Mouse (Mus musculus): Measurements from ENCODE around the gene Trak1.

The Trak1 gene

DNA sequence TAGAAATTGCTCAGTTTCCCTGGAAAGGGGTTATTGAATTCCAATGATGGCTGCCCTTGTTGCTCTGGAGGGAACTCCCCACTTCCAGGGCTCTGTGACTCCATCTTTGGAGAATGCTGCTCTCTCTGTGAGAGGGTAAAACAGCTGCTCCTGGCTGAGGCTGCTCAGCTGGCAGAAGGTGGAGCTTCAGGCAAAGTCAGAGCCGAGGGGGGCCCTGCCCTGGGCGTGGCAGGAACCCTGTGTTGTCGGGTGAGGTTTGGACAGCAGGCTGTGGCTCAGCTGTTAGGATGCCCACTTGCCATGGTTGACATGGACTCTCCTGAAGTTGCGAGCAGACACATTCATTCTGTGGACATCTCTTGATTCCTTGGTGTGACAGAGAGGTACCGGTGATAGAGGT is 49.3 kb downstream of the Trak1 start:
- DNase-seq (ENCODE audit: low spot score in 2 of 2) = no peak

- DNase-seq (ENCODE audit: low spot score in 2 of 2) = no peak
Measured at GRCm38 (mm10) chr9:121347981-121348380, 50.7 kb downstream of the Trak1 start.

GRCm38 (mm10) chr9:121348476-121348875 is 51.2 kb downstream of the Trak1 start:
- DNase-seq (ENCODE audit: low spot score in 2 of 2) = no peak

DNA sequence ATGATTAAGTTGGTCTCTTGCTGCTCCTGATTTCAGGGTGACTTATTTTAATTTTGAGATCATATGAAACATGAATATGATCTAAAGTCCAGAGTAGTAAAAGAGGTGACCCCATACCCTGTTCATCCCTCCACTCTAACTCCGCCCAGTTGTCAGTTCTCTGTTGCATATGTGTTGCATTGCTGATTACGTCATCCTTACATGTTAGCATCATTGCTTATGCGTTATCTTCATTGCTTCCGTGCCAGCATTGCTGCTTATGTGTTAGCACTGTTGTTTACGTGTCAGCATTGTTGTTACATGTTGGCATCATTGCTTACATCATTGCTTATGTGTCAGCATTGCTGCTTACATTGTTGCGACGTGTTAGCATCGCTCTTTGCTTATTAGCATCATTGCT is 51.8 kb downstream of the Trak1 start:
- no peak for DNase-seq (ENCODE audit: low spot score in 2 of 2)

GRCm38 (mm10) chr9:121350601-121351000 is 53.3 kb downstream of the Trak1 start:
- DNase-seq (ENCODE audit: low spot score in 2 of 2) = no peak

DNA sequence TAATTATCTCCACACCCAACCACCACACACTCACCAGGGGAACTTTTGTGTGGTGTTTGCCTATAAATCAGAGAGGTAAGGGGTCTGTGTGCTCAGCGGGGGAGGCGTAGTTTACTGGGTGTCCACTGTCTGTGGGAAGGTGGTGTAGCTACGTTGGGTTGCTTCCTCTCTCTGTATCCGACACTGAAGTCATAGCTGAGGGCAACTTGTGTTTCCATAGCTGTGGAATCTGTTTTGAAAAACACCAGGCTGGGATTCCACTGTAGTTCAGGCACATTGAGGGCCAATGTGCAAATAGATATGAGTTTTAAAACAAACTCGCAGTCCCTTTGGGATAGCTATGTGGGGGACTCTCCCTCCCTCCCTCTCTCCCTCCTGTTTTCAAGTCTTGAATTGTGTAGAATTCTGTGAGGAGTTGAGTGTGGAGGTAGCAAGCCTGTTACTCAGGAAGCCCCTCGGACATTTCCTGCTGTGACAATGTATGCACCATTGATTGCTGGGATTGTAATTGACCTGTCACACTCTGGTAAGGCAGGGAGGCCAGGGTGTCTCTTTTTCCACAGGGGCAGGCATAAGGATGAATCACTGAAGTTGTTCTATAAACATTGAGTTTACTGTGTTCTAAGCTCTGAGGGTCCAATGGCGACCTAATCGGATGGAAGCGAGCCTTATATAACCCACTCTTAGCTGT is 54.2 kb downstream of the Trak1 start:
- DNase-seq (ENCODE audit: low spot score in 2 of 2) = no peak

DNA sequence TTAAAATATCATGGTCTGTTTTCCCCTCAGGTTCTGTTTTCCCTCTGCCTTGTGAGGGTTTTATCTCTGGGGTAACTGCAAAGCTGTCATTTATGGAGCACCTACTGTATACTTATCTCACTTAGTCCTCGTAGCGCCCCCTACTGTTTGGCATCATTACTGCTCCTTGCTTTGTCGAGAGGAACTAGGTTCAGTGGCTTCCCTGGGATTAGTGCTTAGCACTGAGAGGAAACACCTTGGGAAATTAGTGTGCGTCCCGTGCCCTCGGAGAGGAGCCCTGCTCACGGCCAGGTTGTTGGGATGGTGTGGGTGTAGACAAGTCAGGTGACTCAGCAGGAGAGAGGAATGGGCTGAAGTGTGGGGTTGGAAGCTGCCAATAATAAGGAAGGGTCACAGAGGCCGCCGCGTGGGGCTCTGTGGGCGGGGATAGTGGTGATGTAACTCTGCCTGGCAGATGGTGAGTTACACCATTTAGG is 54.9 kb downstream of the Trak1 start:
- peak; percentile 31 to 43 for DNase-seq (ENCODE audit: low spot score in 2 of 2)

GRCm38 (mm10) chr9:121352726-121353125 is 55.4 kb downstream of the Trak1 start:
- no peak for DNase-seq (ENCODE audit: low spot score in 2 of 2)

GRCm38 (mm10) chr9:121354792-121355390 is 57.6 kb downstream of the Trak1 start:
- peak; percentile 39 to 62 for DNase-seq (ENCODE audit: low spot score in 2 of 2)

- no peak for DNase-seq (ENCODE audit: low spot score in 2 of 2)
Measured at GRCm38 (mm10) chr9:121355431-121356141, 58.3 kb downstream of the Trak1 start.

DNA sequence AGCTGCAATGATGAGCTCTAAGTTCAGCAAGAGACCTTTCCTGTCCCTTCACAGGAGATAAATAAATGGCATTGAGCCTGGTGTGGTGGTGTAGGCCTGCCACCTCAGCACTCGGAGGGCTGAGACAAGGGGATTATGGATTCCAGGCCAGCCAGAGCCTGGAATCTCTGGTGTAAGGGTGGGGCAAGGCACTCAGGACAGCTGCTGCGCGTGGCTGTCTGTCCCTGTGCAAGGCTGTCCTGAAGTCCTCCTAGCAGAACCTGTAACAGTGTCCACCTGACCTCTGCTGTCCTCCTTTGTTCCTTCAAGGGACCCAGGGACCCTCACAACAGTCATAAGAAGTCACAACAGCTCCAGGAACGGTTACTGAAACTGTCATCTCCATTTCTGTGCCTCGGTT is 59.8 kb downstream of the Trak1 start:
- DNase-seq (ENCODE audit: low spot score in 2 of 2) = no peak

DNA sequence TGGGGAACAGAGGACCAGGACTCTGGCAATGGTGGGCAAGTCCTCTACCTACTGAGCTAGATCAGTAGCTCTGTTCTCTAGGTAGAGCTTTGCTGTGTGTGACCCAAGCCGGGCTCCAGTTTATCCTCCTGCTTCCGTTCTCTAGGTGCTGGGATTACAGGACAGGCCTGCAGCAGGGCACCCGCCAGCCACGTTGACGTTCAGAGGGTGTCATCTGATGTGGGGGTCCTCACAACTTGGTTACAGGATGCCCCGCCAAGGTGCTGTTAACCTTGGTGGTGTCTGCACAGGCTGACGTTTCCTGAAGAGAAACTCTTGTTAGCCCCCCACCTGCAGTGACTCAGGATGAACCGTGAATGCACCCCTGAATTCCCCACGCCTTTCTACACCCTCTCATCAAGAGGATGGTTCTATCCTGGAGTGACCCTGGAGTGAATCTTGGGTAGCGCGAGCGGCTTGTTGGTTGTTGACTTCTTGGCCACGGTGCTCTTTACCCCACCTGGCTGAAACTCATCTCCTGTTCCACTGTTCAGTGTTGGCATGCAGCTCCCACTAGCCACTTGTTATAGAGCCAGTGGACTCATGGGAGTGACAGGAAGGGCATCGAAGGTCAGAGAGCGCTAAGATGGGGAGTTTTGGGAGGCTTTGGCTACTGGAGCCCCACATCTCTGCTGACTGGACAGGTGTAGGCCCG is 60.4 kb downstream of the Trak1 start:
- no peak for DNase-seq (ENCODE audit: low spot score in 2 of 2)

DNA sequence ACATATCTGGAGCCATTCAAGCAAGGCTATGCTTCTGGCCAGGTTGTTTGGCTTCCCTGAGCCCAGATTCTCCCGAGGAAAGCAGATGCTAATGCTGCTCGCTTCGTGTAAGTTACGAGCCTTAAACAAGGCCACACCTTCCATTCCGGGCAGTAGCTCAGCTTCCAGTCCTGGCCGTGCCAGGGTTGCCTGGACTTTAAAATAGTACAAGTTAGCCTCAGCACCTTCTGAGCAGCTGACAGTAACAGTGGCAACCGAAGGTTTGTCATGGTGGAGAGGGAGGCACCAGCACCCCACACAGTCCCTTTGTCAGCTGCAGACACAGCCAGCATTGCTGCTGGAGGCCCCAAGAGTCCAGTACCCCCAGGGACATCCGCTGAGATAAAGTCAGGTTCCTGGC is 61.1 kb downstream of the Trak1 start:
- DNase-seq (ENCODE audit: low spot score in 2 of 2) = no peak

GRCm38 (mm10) chr9:121359266-121359972 is 62.1 kb downstream of the Trak1 start:
- no peak for DNase-seq (ENCODE audit: low spot score in 2 of 2)

DNA sequence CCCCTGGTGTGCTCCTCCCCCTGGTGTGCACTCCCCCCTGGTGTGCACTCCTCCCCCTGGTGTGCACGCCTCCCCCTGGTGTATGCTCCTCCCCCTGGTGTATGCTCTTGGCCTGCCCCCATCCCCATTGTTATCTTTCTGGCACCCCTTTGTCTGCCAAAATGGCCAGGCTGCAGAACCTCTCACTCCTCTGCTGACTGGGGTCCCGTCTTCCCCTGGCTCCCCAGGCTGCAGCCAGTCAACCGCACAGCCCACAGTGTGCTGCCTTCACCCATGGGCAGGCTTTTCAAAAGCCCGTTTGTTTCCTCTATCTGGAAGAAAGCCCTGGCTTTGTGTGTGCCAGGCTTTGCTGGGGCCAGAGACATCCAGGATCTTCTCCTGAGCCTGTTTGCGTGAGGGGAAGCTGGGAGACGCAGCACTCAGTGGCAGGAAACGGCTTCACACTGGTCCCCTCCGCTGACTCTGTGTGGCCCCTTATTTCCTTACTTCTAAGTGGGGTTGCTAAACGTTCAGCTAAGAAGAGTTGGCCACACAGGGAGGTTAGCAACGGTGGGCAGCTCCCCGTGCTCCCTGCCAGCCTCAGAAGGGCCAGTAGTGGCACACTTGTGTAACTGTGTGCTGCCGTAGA is 63.1 kb downstream of the Trak1 start:
- DNase-seq (ENCODE audit: low spot score in 2 of 2) = peak; percentile 46 to 47

- DNase-seq (ENCODE audit: low spot score in 2 of 2) = peak; percentile 58 to 66
Measured at GRCm38 (mm10) chr9:121361010-121361409, 63.7 kb downstream of the Trak1 start.

- DNase-seq (ENCODE audit: low spot score in 2 of 2) = no peak
Measured at GRCm38 (mm10) chr9:121363932-121364331, 66.6 kb downstream of the Trak1 start.

DNA sequence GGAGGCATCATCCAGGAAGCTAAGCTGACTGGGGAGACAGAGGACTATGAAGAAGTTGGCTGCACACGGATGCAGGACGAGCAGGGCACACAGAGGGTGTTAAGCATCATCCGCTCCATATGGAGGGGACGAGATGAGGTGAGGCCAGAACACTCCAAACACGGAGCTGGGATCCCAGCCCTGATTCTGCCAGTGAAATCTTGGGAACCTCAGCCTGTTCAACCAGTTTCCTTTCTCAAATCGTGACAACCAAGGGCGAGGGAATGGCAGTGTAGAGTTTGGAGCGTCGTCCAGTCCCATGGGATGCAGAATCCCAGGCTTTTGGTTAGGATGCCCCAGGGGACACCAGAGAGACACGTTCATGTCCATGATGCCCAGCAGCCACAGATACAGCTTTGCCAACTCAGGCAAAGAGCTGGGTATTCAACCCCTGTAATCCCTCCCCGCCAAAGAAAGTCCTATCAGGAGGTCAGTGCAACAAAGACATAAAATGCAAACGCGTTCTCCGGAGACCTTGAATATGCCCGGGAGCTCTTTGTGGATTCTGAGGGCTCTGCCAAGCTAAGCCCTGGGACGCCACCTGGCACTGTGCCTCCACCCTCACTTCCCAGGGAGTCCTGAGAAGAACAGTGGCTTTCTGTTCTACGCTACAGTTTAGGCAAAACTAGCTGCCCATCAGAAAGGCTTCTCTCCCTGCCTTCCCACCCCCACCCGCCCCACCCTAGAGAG is 69.0 kb downstream of the Trak1 start:
- DNase-seq (ENCODE audit: low spot score in 2 of 2) = no peak

DNA sequence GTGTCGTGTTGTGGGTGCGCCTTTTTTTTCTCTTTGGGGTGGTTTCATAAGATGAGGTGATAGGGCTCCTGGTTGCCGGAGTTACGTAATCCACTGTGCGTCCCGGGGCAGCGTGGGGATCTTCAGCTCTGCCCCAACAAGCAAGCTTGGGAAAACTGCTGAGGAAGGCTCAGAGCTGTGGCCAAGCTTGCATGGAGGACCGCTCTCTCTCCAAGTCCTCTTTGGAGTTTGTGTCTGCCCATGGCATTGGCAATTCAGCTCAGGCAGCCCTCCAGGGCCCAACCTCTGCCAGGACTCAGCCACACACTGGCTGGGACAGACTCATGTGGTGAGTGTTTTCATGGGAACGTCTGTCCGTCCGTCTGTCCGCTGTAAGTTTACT is 69.6 kb downstream of the Trak1 start:
- no peak for DNase-seq (ENCODE audit: low spot score in 2 of 2)

DNA sequence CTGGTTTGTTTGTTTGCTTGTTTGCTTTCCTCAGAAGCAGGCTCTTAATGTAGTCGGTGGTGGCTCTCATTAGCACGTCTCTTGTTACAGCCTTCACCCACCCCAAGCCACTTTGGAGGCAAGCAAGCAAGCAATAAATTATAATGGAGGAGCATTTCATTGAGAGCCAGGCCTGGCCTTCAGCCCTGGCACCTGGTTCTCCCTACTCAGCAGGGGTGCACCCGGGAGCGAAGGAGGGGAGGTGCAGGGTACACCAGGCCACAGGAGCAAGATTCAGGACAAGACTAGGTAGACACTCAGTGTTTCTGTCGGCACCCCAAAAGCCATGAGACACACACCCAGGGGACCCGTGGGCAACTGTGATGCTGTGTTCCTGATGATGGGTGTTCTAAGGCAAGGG is 72.3 kb downstream of the Trak1 start:
- DNase-seq (ENCODE audit: low spot score in 2 of 2) = no peak

All from spleen, postnatal 36 days (tissue).